Mouse (Mus musculus) embryonic fibroblast, embryonic 13.5 days (primary cell): ENCODE data around the gene Cphx1.
"Not testable (repeated sequence)": the region's sequence is repeated elsewhere in the genome, so short reads cannot be mapped to it uniquely, and the experiment has no call there.

Experiments
- CTCF ChIP-seq: IDR thresholded peaks from 2 replicates; pipeline ENCODE4 v1.5.1; 2011; ENCODE audit warnings: mild to moderate bottlenecking, control low read depth, low read length, moderate library complexity, borderline replicate concordance; ENCODE audit not compliant: insufficient read depth
- POLR2A ChIP-seq: IDR thresholded peaks from 2 replicates; pipeline ENCODE4 v1.6.1; 2011; ENCODE audit warnings: low read depth, mild to moderate bottlenecking, control low read depth, low read length, moderate library complexity

- not testable (repeated sequence) for TF ChIP-seq CTCF, POLR2A
These were observed 29.1 kb upstream of the Cphx1 start for GRCm38 (mm10) chr14:25908976-25909375.
